Mouse (Mus musculus): ENCODE results near the gene Sh3rf1.

- TF ChIP-seq CTCF (IDR thresholded peaks at IDR 0.05; ENCODE audit: control insufficient read depth, insufficient read depth, insufficient read length) (no peak), MYOD1 (IDR thresholded peaks at IDR 0.05; ENCODE audit: control insufficient read depth, insufficient read length, low read depth) (no peak), FOSL1 (IDR thresholded peaks at IDR 0.05; ENCODE audit: insufficient read depth, low read length, poor library complexity, severe bottlenecking) (no peak), CEBPB (IDR thresholded peaks at IDR 0.05; ENCODE audit: low read depth) (no peak), USF1 (IDR thresholded peaks at IDR 0.05; ENCODE audit: low read depth) (no peak), MYOG (IDR thresholded peaks at IDR 0.05; ENCODE audit: control insufficient read depth, extremely low read depth, insufficient read length) (no peak), MAX (IDR thresholded peaks at IDR 0.05) (no peak)
Measured at GRCm38 (mm10) chr8:61235499-61235898, 11.8 kb downstream of the Sh3rf1 start.

Data from C2C12 (cell line).